Mouse (Mus musculus) layer of hippocampus, postnatal 25 days (tissue): ENCODE data around the gene Adgrg5. TPM values are rescaled to one million over a fixed set of nuclear protein-coding genes. Genes with fewer than 3 reads are reported as not detected.

Experiments
- DNase-seq, 2 experiments: peaks; one replicate each; pipeline ENCODE4 v3.0.0; 2022; ENCODE audit warnings: mixed read lengths in 2 of 2, low spot score in 1 of 2; ENCODE audit errors: extremely low spot score in 1 of 2
- total RNA-seq, 2 experiments: library from RNA; stranded (reverse); gene quantifications; 2 replicates each; pipeline ENCODE4 v1.2.3; 2021

Adgrg5 gene
- total RNA-seq, result under 1 TPM in 1 of 2 experiments, not detected in 1; 0.87 TPM

DNA sequence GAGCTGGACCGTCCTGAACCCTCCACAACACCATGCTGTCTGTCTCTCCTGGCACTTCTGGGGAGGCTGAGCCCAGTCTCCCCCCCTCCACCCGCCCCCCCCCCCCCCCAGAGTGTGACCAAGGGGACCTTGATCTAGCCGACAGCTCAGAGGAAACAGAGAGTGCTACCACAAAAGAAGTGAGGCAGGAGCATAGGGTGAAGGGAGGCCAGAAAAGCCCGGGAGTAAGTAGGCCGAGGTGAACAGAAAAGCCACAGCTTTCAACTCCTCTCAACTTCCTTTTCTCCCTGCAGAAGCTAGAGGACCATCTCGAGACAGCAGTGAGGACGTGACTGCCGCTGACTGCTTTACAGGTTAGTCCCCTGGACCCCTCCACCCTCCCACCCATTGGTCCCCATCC is at the start of gene Adgrg5:
Gene Adgrg5 (plus strand): TSS at position 290 of the 400 bp plus-strand sequence.
- DNase-seq, result no peak

GRCm38 (mm10) chr8:94874358-94874757 is 49.1 kb upstream of the Adgrg5 start:
- peak; percentile 59 to 79 for DNase-seq

GRCm38 (mm10) chr8:94875096-94875870 is 48.2 kb upstream of the Adgrg5 start:
- DNase-seq, result no peak

GRCm38 (mm10) chr8:94875871-94876150 is 47.7 kb upstream of the Adgrg5 start:
- no peak for DNase-seq

DNA sequence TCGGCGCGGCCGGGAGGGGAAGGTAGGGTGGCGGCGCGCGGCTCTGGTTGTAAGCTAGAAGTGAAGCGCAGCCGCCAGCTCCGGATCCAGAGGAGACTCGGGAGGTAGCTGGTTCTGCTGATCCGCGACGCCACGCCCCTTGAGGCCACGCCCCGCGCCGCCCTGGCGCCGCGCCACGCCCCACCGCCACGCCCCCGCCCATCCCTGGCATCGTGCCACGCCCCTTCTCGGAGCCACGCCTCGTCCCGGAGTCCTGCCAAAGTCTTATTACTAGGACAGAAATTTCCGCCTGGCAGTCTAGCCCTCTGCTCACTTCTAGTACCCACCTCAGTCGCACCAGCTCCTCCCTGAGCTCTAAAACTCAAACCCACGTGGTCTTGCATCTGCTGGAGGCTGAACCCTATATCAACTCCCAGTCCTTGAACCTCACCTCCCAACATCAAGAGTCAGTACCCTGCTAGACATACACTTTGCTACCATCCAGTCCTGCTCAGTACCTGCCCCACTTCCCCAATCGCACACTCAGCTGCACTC is 47.2 kb upstream of the Adgrg5 start, which contains the start of gene Dok4:
Gene Dok4 (minus strand): TSS at position 134 of the 534 bp plus-strand sequence.
- peak; percentile 63 to 77 for DNase-seq

DNA sequence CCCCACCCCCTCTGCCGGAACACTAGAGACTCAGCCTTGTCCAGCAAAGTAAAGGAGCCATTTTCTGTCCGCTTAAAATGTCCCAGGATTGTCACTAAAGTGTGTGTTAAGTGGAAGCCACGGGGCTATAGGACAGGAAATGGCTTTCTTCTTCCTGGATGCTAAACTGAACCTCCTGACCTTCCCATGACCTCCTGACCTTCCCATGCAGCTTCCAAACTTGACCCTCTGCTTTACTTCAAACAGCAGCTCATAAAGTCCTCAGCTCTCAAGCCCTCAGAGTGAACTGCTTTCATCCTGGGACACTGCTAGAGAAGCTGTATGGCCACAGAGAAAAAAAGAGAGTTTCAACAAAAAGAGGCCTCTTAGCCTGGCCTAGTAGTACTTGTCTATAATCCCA is 46.7 kb upstream of the Adgrg5 start:
- no peak for DNase-seq

GRCm38 (mm10) chr8:94880742-94881141 is 42.8 kb upstream of the Adgrg5 start:
- DNase-seq, result no peak

- DNase-seq, result no peak
Measured at GRCm38 (mm10) chr8:94888383-94889036, 35.0 kb upstream of the Adgrg5 start.

GRCm38 (mm10) chr8:94892917-94893316 is 30.6 kb upstream of the Adgrg5 start:
- no peak for DNase-seq

GRCm38 (mm10) chr8:94899262-94899661 is 24.2 kb upstream of the Adgrg5 start:
- no peak for DNase-seq

- no peak for DNase-seq
Measured at GRCm38 (mm10) chr8:94900617-94901016, 22.9 kb upstream of the Adgrg5 start.

- no peak for DNase-seq
Measured at GRCm38 (mm10) chr8:94901031-94901430, 22.5 kb upstream of the Adgrg5 start.

- no peak for DNase-seq
Measured at GRCm38 (mm10) chr8:94903709-94904108, 19.8 kb upstream of the Adgrg5 start.

DNA sequence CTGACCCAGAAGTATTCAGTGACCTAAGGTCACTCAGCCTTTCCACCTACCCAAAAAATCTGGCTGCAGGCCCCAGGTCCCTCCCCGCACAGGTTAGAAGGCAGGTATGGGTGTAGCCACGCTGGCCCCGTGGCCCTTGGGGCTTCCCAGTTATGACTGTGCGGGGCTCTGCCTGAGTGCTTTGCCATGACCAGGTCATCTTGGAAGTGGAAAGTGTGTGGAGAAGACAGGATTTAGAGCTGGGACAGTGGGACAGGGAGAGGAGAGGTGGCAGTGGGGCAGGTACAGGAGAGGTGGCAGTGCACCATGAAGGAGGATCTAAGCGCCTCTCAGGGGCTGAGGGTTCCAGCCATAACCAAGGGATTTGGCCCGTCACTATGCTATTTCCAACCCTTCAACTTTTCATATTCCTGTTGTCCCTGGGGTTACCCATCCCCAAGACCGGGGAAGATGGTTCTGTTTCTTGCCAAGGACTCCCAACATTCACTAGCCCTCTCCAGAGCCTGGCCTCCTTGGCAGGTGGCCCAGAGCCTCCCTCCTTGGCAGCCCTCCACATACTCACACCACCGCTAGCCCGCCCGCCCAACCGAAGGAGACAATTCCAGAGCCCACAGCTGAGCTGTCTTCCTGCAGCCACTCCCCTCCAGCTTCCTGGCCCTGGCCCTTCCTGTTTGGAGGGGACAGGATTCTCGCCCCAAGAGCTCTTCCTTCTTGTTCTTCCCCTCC is 18.9 kb upstream of the Adgrg5 start:
- peak in 1 of 2 experiments; percentile 58 for DNase-seq

DNA sequence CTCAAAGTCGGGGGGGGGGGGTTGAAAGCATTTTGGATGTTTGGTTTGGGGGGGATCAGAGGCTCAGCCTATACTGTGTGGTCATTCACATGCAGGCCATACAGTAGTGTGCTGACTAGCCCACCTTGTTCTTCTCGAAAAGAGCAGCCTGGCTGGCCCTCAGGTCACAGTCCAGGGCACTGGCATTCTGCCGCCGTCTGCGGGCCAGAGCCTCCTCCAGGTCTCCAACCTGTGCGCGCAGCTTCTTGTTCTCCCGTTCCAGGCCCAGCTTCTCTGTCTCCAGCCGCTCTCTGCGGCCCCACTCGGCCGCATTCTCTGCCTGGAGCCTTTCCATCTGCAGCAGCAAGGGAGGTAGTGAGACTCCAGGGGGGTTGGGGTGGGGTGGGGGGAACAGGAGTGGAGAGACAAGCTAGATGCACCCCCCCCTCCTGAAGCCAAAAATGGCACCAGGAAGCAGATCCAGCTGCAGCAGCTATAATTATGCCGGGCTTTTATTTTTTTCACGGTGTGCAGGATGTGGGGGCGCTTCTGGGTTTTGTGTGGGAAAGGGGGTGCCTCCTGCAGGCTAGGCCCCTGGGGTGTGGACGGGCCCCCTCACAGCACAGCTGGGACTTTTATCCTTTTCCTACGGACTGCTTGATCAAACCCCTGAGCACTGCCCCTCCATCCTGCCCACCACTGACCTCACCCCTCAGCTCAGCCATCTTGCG is 15.7 kb upstream of the Adgrg5 start:
- no peak for DNase-seq

DNA sequence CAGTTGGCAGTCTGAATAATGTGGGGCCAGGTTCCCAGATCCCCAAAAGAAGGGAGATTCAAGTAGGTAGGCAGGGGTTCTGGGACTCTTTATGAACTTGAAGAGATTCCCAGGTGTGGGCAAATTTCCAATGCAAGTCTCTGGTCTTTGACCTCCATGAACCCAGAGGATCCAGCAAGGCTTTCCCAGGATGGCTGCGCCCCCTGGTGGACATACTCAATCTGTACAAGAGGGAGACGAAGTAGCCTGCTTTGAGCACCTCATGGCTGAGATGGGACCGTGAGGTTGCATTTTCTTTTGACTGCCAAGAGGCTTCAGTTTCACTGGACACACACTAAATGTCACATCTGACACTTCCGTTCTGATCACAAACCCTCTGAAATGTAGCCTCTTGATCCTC is 14.6 kb upstream of the Adgrg5 start:
- DNase-seq, result peak; percentile 65 to 80

DNA sequence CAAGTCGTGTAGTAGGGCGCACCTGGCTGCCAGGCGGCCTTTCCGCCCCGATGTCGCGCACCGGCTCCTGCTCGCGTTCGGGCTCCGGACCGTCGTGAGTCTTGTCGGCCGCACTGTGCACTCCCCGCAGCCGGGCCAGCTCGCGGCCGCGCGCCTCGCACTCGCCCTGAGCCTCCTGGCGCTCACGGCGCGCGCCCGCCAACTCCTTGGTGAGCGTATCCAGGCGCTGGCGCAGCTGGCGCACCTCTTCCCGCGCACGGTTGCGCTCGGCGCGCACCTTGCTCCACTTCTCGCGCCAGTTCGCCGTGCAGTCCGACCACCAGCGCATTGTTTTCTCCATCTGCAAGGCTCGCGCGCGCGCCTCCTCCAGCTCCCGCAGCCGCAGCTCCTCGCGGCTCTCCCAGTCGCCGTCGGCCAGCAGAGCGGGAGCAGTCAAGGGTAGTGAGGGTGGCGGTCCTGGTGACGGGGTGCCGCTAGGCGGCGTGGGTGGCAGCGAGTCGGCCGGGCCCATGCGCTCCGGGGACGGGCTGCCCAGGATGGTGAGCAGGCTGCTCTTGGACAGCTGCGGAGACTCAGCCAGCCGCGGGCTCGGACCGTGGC is 10.3 kb upstream of the Adgrg5 start:
- DNase-seq, result peak; percentile 32 to 50

DNA sequence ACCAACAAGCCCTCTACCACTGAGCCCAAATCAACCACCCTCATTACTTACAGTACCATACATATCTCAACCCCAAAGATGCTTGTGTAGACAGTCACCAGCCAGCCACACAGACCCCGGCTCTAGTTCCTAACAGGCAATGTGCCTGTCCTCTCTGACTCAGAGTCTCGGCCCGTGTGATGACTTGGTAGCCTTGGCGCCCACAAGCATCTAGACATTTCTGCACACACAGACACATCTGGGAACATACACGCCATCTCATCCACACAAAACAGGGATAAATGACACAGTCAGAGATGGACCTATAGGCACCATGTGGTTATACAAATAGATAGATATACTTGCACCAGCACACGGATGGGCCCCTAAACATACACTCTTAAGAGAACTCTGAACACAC is 9.2 kb upstream of the Adgrg5 start:
- DNase-seq, result no peak

DNA sequence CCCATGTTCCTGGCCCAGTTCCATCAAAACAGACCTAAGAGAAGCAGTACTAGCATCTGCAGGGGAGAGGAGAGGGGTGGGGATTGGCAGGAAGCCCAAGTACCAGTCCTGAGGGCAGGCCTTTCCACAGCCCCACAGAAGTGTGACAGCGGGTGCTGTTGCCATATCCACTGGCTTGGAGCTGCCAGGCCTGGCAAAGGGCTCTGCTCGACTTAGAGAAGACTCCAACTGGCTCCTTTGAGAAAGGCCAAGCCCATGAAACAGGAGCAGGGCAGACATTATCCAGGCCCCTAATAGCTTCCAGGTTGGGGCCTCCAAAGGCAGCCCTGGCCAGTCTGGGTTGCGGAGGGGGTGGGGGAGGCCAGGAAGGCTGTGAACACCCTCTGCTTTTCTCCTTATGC is 8.8 kb upstream of the Adgrg5 start:
- DNase-seq, result no peak

- DNase-seq, result no peak
Measured at GRCm38 (mm10) chr8:94916311-94916959, 7.1 kb upstream of the Adgrg5 start.
